Mouse (Mus musculus): ENCODE data around the gene Defa34. TPM values are rescaled to one million over a fixed set of nuclear protein-coding genes. Genes with fewer than 3 reads are reported as not detected.

Gene Defa34
- not detected in 2 replicates for polyA plus RNA-seq (2015; fragmentation: Nextera tagmentation; extraction: Ambion mirVana)

DNA sequence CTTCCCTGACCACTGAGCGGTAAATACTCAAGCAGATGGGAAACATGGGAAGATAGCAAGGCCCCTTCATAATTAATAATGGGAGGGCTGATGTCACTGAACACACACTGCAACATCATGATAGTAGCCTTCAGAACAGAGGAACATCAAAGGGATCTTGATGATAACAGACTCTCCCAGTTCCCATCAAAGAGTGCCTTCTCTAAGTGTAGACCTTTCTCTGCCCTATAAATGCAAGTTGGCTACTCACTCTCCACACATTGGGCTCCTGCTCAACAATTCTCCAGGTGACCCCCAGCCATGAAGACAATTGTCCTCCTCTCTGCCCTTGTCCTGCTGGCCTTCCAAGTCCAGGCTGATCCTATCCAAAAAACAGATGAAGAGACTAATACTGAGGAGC, at the start of gene Defa34:
Gene Defa34, plus strand, starts transcription at position 301 of the 400 bp plus-strand sequence.

DNA sequence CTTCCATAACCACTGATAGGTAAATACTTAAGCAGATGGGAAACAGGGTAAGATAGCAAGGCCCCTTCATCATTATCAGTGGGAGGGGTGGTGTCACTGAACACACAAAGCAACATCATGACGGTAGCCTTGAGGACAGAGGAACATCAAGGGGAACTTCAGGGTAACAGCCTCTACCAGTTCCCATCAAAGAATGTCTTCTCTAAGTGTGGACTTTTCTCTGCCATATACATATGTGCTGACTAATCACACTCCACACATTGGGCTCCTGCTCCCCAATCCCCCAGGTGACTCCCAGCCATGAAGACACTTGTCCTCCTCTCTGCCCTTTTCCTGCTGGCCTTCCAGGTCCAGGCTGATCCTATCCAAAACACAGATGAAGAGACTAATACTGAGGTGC, 47.7 kb upstream of the Defa34 start, which contains the start of gene Defa26:
Gene Defa26, plus strand, starts transcription at position 301 of the 400 bp plus-strand sequence.

DNA sequence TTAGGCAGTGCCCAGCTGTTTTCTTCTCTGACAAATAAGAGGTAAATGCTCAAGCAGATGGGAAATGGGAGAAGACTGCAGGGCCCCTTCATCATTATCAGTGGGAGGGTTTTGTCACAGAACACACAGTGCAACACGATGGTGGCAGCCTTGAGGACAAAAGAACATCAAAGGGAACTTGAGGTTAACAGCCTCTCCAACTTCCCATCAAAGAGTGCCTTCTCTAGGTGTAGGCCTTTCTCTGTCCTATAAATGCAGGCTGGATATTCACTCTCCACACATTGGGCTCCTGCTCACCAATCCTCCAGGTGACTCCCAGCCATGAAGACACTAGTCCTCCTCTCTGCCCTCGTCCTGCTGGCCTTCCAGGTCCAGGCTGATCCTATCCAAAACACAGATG, 10.1 kb upstream of the Defa34 start, which contains the start of gene Defa17:
Gene Defa17, plus strand, starts transcription at position 301 of the 400 bp plus-strand sequence.

DNA sequence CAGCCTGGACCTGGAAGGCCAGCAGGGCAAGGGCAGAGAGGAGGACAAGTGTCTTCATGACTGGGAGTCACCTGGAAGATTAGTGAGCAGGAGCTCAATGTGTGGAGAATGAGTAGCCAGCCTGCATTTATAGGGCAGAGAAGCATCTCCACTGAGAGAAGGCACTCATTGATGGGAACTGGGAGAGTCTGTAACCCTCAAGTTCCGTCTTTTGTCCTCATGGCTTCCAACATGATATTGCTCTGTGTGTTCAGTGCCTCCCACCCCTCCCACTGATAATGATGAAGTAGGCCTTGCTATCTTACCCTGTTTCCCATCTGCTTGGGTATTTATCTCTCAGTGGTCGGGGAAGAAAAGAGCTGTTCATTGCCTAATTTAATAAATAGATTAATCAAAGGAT, 37.9 kb downstream of the Defa34 start, which contains the start of gene AY761184:
Gene AY761184, minus strand, starts transcription at position 101 of the 400 bp plus-strand sequence.

Other genes with a start within 250 kb of the Defa34 start
- gene Defa36, start 238.4 kb upstream of the Defa34 start, polyA plus RNA-seq (2015; fragmentation: Nextera tagmentation; extraction: Ambion mirVana), result not detected in 2 replicates
- not detected in 2 replicates for gene Gm7849, start 209.2 kb upstream of the Defa34 start, polyA plus RNA-seq (2015; fragmentation: Nextera tagmentation; extraction: Ambion mirVana)
- not detected in 2 replicates for gene Defa20, start 156.5 kb upstream of the Defa34 start, polyA plus RNA-seq (2015; fragmentation: Nextera tagmentation; extraction: Ambion mirVana)
- not detected in 2 replicates for gene Defa32, start 136.8 kb upstream of the Defa34 start, polyA plus RNA-seq (2015; fragmentation: Nextera tagmentation; extraction: Ambion mirVana)
- gene Defa37, start 100.4 kb upstream of the Defa34 start, polyA plus RNA-seq (2015; fragmentation: Nextera tagmentation; extraction: Ambion mirVana), result not detected in 2 replicates
- gene Defa28, start 82.8 kb upstream of the Defa34 start, polyA plus RNA-seq (2015; fragmentation: Nextera tagmentation; extraction: Ambion mirVana), result not detected in 2 replicates
- gene Gm7861, start 71.3 kb upstream of the Defa34 start, polyA plus RNA-seq (2015; fragmentation: Nextera tagmentation; extraction: Ambion mirVana), result not detected in 2 replicates
- not detected in 2 replicates for gene Defa26, start 47.6 kb upstream of the Defa34 start, polyA plus RNA-seq (2015; fragmentation: Nextera tagmentation; extraction: Ambion mirVana)
- gene Defa17, start 10.0 kb upstream of the Defa34 start, polyA plus RNA-seq (2015; fragmentation: Nextera tagmentation; extraction: Ambion mirVana), result not detected in 2 replicates
- gene AY761184, start 37.8 kb downstream of the Defa34 start, polyA plus RNA-seq (2015; fragmentation: Nextera tagmentation; extraction: Ambion mirVana), result not detected in 2 replicates
- gene Defa24, start 68.7 kb downstream of the Defa34 start, polyA plus RNA-seq (2015; fragmentation: Nextera tagmentation; extraction: Ambion mirVana), result not detected in 2 replicates
- gene Defb50, start 157.7 kb downstream of the Defa34 start, polyA plus RNA-seq (2015; fragmentation: Nextera tagmentation; extraction: Ambion mirVana), result not detected in 2 replicates
- gene Defb2, start 174.1 kb downstream of the Defa34 start, polyA plus RNA-seq (2015; fragmentation: Nextera tagmentation; extraction: Ambion mirVana), result not detected in 2 replicates
- not detected in 2 replicates for gene Defb10, start 193.1 kb downstream of the Defa34 start, polyA plus RNA-seq (2015; fragmentation: Nextera tagmentation; extraction: Ambion mirVana)
- not detected in 2 replicates for gene Defb9, start 219.6 kb downstream of the Defa34 start, polyA plus RNA-seq (2015; fragmentation: Nextera tagmentation; extraction: Ambion mirVana)
- not detected in 2 replicates for gene Defb11, start 240.6 kb downstream of the Defa34 start, polyA plus RNA-seq (2015; fragmentation: Nextera tagmentation; extraction: Ambion mirVana)

All from skeletal muscle tissue, postnatal 0 days (tissue).